Mouse (Mus musculus) spleen, postnatal 4 days (tissue): ENCODE data around the gene Lhx2.

Experiments used
- DNase-seq, 2 experiments: peaks; one replicate each; pipeline ENCODE4 v3.0.0; 2022; ENCODE audit warnings: low spot score in 2 of 2

The Lhx2 gene

GRCm38 (mm10) chr2:38409309-38409708, 70.2 kb downstream of the Lhx2 start:
- no peak for DNase-seq

- DNase-seq = no peak
Measured at GRCm38 (mm10) chr2:38410227-38410626, 71.1 kb downstream of the Lhx2 start.

GRCm38 (mm10) chr2:38412599-38413177, 73.6 kb downstream of the Lhx2 start:
- DNase-seq = no peak

GRCm38 (mm10) chr2:38417970-38418369, 78.9 kb downstream of the Lhx2 start:
- DNase-seq = peak in 1 of 2 experiments; percentile 63
